Mouse (Mus musculus) embryonic fibroblast, embryonic 13.5 days (primary cell): ENCODE results near the gene Trappc3l. TPM values are rescaled to one million over a fixed set of nuclear protein-coding genes. Genes with fewer than 3 reads are reported as not detected.
A peak's percentile ranks its signal among the peaks of the same experiment; 100 is the strongest.

Experiments used
- H3K27ac ChIP-seq: 2 replicates; pipeline ENCODE4 v1.5.1; 2012; ENCODE audit warnings: low read length, control low read depth, inconsistent platforms; ENCODE audit not compliant: insufficient read depth
- H3K4me1 ChIP-seq: 2 replicates; pipeline ENCODE4 v1.6.1; 2011; ENCODE audit warnings: low read length; ENCODE audit not compliant: control insufficient read depth, insufficient read depth
- H3K4me3 ChIP-seq: 2 replicates; pipeline ENCODE4 v1.5.1; 2011; ENCODE audit warnings: mild to moderate bottlenecking, control low read depth, low read length; ENCODE audit not compliant: insufficient read depth
- CTCF ChIP-seq: IDR thresholded peaks from 2 replicates; pipeline ENCODE4 v1.5.1; 2011; ENCODE audit warnings: mild to moderate bottlenecking, control low read depth, low read length, moderate library complexity, borderline replicate concordance; ENCODE audit not compliant: insufficient read depth
- POLR2A ChIP-seq: IDR thresholded peaks from 2 replicates; pipeline ENCODE4 v1.6.1; 2011; ENCODE audit warnings: low read depth, mild to moderate bottlenecking, control low read depth, low read length, moderate library complexity
- polyA plus RNA-seq: library from polyadenylated mRNA; stranded (reverse); fragments of >200 nt; gene quantifications from 2 replicates; pipeline ENCODE4 v1.2.4, GENCODE M21; 2011; ENCODE audit warnings: low read depth; ENCODE audit not compliant: missing spikeins, insufficient read length

Gene Trappc3l
- polyA plus RNA-seq, 1 experiment = not detected

DNA sequence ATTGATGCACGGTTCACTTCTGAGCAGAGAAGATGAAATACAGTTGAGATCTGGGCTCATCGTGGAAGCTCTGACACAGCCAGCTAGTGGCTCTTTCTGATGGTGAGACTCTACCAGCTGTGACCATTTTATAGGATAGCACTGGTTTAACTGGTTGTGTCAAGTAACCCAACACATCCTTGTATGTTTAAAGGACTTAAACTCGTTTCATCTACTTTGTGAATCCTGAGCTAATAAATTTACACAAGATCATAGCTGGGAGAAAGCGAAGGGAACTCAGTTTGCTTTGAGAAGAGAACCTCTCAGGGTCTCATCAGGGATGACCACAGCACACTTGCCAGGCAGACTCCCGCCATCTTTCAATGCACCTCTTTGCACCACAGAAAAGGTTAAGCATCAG, 6.8 kb downstream of the Trappc3l start, which contains the start of gene Calhm4:
TSS of gene Calhm4 (minus strand) at position 101 of the 400 bp plus-strand sequence.
- TF ChIP-seq CTCF = no peak
- no peak for TF ChIP-seq POLR2A
- Histone ChIP-seq H3K4me1 (no peaks in the 10 kb centered on the region), H3K27ac (no peak within 1 kb of the TSS), H3K4me3 (no peak within 1 kb of the TSS)

DNA sequence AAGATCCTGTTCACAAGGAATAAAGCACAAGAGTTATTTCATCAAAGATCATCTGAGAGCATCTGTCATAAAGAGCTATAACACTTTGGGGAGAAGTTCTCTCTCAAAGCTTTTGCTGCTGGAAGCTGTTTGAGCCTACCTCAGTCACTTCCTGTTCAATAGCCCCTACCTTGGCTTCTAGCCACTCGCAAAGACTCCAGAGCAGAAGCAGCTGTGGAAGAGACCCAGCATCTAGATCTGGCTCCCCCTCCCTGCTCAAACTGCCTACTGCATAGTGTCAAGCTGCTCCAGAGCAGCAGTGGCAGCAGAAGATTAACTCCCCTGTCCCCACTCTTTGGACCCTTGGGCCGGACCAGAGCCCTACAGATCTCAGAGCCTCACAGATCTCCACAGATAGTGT, 16.6 kb downstream of the Trappc3l start:
- TF ChIP-seq CTCF (no peak), POLR2A (no peak)
- no peaks in the 10 kb centered on the region for H3K4me1 ChIP-seq
- no peak overlapping the region for H3K27ac ChIP-seq
- H3K4me3 ChIP-seq = no peak overlapping the region

DNA sequence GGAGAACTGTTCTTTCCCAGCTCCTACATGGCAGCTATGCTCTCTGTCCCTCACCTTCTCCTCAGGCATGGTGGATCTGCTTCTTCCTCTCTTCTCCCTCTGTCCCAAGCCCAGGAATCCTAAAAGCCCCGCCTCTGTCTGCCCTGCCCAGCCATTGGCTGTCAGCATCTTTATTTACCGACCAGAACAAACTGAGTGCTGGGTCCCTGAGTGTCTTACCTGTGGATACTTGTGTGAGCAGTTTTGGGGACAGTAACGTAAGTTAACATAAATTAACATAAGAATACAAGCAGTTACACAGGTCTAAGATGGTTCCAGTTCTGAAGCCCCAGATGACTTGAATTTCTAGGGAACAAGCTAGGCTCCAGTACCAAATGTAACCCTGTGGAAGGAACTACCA, 29.2 kb downstream of the Trappc3l start:
- TF ChIP-seq POLR2A (no peak), CTCF (no peak)
- no peak overlapping the region for H3K4me3 ChIP-seq
- H3K4me1 ChIP-seq = peaks cover 4% of the 10 kb centered on the region; the same call in 1 of the 2 replicates
- no peak overlapping the region for H3K27ac ChIP-seq

DNA sequence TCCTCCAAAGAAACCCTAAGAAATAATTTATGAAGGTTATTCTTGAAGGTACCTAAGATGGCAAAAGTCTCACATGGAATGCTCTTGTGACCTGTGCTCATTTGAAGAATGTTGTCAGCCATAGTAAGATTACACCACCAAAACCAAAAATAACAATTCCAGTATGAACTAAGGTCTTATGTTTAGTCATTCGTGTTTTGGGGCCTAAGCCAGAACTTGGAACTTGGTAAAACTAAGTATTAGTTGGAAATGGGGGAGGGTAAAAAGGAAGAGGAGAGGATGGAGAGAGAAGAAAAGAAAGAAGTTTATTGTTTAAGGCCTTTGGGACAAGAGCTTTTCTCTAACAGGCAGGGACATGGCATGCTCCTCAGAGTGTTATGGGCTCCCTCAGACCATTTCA, 32.2 kb downstream of the Trappc3l start:
- Histone ChIP-seq H3K27ac (peak overlapping the region; percentile 61), H3K4me1 (peaks cover 4% of the 10 kb centered on the region; the same call in 1 of the 2 replicates), H3K4me3 (no peak overlapping the region)
- TF ChIP-seq CTCF (no peak), POLR2A (no peak)

DNA sequence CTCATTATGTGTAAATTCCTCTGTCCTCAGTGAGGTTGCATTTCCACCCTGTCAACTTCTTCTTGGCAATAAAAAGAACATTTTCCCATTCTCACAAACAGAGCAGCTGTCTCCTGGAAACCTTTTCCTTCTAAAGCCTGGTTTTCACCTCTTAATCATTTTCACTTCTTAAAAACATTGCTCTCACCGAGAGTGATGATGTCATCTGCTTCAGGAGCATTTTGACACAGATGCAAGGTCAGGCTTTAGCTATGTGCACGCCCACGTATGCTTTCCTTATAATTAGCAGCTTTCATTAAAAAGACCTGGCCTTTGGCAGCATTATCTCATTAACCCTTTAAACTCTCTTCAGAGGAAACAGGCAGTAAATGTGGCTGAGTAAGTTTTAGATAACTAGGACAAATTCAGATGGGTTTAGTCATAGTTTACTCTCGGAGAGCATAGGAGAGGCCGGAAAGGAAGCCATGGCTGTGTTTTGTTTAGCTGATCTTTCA, 33.6 kb downstream of the Trappc3l start:
- peak overlapping the region; percentile 83 for H3K27ac ChIP-seq
- TF ChIP-seq CTCF (no peak), POLR2A (no peak)
- H3K4me3 ChIP-seq = no peak overlapping the region
- H3K4me1 ChIP-seq = peaks cover 4% of the 10 kb centered on the region; the same call in 1 of the 2 replicates

DNA sequence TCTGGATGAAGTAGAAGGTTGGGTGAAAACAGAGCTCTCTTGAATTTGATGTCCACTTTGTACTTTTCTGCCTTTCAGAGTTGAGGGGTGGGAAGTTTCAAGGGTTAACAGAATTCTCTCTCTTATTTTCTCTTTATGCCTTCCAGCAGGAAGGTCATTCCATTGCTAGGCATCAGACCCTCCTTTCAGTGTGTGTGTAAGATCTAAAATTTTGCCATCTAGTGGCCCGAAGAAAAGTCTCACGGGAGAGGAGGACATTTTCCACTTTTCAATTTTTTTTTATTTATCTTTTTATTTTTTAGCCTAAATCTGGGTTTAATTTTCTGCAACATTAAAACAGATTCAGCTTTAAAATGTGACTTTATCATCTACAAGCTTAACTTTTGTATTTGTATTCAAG, 34.3 kb downstream of the Trappc3l start:
- TF ChIP-seq CTCF (no peak), POLR2A (no peak)
- Histone ChIP-seq H3K4me1 (peaks cover 4% of the 10 kb centered on the region; the same call in 1 of the 2 replicates), H3K27ac (peak overlapping the region; percentile 83), H3K4me3 (no peak overlapping the region)

DNA sequence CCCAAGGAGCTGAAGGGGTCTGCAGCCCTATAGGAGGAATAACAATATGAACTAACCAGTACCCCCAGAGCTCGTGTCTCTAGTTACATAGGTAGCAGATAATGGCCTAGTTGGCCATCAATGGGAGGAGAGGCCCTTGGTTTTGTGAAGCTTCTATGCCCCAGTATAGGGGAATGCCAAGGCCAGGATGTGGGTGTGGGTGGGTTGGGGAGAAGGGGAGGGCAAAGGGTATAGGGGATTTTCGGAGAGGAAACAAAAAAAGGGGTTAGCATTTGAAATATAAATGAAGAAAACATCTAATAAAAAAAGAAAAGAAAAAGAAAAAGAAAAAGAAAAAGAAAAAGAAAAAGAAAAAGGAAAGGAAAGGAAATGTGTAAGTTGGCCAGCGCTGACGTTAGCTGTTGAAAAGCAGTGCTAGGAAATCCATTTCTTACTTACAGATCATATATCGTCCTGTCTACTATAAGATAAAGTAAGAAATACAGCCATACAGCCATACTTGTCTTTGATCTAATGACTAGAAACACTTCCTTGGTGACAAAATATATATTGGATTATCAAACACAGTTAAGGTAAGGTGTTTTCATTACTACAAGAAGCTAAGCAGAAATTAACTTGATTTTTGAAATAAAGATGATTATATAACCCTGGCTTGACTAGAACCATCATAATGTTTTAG, 37.3 kb downstream of the Trappc3l start:
- TF ChIP-seq CTCF (no peak), POLR2A (no peak)
- no peak overlapping the region for H3K27ac ChIP-seq
- H3K4me3 ChIP-seq = no peak overlapping the region
- peaks cover 4% of the 10 kb centered on the region; the same call in 1 of the 2 replicates for H3K4me1 ChIP-seq

DNA sequence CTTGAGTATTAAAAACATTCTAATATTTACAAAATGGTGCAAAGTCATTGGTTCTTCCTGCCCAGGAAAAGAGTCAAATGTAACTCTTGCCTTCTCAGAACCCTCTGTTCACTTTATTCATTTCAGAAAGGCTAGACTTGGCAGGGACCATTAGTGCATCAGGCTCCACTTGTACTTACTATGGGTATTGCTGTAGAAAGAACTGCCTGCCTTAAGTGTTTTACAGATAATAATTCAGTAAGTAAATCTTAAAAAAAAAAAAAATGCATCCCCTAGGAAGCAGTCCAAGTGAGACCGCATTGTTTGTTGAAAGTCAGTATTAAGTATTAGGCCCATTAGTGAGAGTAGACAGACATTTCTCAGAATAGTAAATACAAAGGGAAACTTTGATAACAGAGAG, 49.1 kb downstream of the Trappc3l start:
- H3K4me3 ChIP-seq = no peak overlapping the region
- H3K4me1 ChIP-seq = no peaks in the 10 kb centered on the region
- peak overlapping the region; percentile 57 for H3K27ac ChIP-seq
- TF ChIP-seq CTCF (no peak), POLR2A (no peak)

DNA sequence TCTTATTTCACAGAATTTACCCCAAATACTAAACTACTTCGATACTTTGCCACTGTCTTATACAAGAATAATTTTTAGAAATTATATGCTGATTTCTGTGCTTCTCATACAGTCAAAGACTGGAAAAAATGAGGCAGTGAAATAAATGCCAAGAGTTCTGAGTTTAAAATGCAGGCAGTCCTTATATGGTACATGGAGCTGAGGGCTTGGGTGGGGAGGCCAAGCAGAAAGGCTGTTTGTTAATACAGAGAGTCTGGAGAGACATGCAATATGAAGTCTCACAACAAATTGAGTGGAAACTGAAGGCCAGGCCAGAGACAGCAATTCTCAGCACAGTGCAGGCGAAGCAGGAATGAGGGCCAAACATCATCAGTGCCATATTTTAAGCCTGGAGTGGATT, 51.1 kb downstream of the Trappc3l start:
- Histone ChIP-seq H3K4me1 (0 out of 2 replicates have a peak, but pooled peaks cover 2% of the 10 kb centered on the region), H3K4me3 (no peak overlapping the region), H3K27ac (peak overlapping the region; percentile 64; the same call in 1 of the 2 replicates)
- TF ChIP-seq CTCF = no peak
- TF ChIP-seq POLR2A = no peak

DNA sequence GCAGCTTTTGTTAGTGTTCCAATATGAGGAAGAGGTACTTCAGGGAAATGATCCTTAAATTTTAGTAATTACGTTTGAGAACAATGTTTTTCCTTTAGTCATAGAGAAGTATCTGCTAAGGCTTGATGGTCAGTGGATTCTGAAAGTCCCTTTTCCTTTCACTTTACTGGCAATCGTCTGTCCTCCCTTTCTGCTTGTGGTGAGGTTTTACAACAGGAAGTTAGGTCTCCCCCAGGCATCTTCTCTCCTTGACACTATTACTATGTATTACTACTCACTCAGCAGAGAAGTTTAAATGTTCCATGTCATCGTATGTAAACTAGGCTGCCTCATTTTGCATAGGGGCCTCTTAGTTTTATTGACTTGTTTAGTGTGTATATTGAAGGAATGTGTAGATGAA, 52.1 kb downstream of the Trappc3l start:
- Histone ChIP-seq H3K4me3 (no peak overlapping the region), H3K4me1 (peaks cover 2% of the 10 kb centered on the region; the same call in 1 of the 2 replicates), H3K27ac (peak overlapping the region; percentile 24; the same call in 1 of the 2 replicates)
- TF ChIP-seq CTCF (no peak), POLR2A (no peak)
